Mouse (Mus musculus) adrenal gland, adult 10 weeks (tissue): ENCODE data around the gene Pms1. TPM values are rescaled to one million over a fixed set of nuclear protein-coding genes. Genes with fewer than 3 reads are reported as not detected.

ENCODE experiments used
- polyA plus RNA-seq: library from polyadenylated mRNA; stranded (reverse); fragments of 350-450 nt; fragmentation: Illumina TruSeq; extraction: RNeasy Lipid Tissue Mini Kit (QIAGEN cat#74804); gene quantifications from one replicate; pipeline ENCODE4 v1.2.3, GENCODE M21; 2014; ENCODE audit warnings: low read depth, low replicate concordance

Gene Pms1
- 8.2 TPM for polyA plus RNA-seq

DNA sequence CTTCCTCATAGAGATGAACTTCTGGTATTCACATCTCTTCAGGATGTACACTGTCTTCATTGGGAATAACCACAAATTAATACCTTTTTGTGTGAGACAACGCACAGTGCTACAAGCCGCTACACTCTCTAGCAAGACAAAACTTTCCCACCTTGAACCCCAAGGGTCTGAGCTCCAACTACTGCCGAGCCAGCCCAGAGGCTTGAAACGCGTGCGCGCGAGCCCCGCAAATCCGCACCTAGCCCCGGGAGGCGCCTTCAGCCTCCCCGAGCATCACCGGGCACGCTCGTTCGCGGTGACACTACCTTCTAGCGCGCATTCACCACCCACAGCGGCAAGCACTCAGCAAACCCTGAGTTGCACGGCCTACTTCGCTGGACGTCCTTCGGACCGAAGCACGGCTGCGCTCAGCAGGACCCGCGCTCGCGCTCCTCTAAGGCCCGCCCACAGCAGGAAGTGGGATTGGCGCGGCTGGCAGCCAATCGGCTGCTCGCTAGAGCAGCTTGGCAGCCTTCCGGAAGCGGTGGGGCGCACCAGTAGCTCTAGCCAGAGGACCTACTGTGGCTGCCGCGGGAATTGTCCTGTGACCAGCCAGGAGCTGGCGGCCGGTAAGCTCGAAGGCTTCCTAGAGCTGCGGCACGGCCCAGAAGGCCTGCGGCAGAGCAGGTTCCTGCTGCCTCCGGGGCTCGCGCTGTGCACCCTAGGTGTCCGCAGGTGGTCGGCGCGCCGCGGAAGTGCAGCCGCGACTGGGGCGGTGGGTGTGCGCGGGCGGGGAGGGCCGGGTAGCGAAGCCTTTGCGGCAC is at the start of gene Pms1, which contains the start of the genes Ormdl1 and Gm28778:
Gene Pms1, minus strand, starts transcription at position 438 of the 803 bp plus-strand sequence.
Gene Ormdl1, plus strand, starts transcription at position 515 of the 803 bp plus-strand sequence.
Gene Gm28778, plus strand, starts transcription at position 531 of the 803 bp plus-strand sequence.

DNA sequence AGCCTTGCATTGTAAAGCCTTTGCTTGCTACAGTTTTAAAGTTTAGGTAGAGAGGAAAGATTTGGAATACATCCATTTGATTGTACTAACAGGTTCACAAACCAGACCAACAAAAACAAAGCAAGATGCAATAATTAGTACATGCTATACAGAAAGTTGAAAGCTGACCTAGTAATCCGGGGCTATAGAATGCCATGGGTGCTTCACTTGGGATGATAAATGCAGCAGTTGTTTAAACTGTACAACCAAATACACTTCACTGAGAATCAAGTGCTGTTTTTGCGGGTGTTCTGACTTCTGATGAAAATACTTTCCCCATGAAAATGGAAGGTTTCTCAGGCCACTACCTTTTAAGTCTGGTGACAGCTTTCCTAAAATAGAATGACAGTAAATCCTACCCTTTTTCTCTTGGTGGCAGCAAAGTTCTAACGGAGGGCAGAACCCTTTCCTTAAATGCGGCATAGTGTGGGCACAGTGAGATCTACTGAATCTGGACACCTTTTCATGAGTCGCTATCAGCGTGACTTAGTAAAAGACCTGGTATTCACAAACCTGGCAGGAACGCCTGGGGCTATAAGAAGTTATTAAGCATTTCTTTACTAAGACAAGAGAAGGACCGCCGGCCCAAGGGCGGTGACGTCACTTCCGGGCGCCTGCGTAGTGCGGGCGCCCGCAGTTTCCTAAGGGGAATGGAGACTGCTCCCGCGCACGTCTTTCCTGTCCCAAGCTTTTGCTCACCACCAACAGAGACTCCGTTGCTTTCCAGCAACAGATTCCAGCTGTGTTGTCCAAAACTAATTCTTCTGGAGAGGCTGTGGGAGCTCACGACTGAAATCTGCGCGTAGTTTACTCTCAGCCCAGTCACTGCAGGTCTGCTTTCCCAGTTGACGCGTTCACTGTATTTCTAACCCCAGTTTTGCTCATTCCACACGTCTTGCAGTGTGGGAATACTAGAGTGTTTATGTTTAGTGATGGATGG is 16.5 kb upstream of the Pms1 start, which contains the start of gene Osgepl1:
Gene Osgepl1, plus strand, starts transcription at position 636 of the 979 bp plus-strand sequence.

DNA sequence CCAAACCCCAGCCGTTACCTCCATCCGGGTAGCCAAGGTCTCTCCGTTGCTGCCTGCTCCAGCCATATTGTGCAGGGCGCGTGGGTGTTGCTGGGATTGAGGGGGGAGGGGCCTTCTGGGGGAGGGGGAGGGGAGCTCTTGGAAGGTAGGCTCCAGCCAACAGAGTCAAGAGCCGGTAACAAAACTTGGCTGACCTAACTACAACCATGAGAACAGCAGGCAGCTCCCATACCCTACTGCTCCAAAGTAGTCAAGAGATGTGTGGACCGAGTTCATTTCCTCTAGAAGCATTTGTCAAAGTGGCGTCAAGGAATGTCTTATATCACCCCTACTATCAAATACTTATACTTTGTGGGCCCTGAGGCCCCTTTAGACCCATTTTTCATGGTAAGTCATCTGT is 109.3 kb downstream of the Pms1 start, which contains the start of gene 1700019A02Rik:
Gene 1700019A02Rik, minus strand, starts transcription at position 101 of the 400 bp plus-strand sequence.

Other genes with a start within 250 kb of the Pms1 start
- 0.70 TPM for gene Mstn, start 235.4 kb downstream of the Pms1 start, polyA plus RNA-seq
- gene 1700019A02Rik, start 109.4 kb downstream of the Pms1 start, polyA plus RNA-seq, result not detected
- gene Ormdl1, start 77 bp upstream of the Pms1 start, polyA plus RNA-seq, result 118 TPM
- gene Gm28778, start 93 bp upstream of the Pms1 start, polyA plus RNA-seq, result not detected
- gene Osgepl1, start 16.6 kb upstream of the Pms1 start, polyA plus RNA-seq, result 79.3 TPM
- gene Asdurf, start 55.6 kb upstream of the Pms1 start, polyA plus RNA-seq, result 172 TPM
- gene Gm28551, start 55.6 kb upstream of the Pms1 start, polyA plus RNA-seq, result 0.52 TPM
- gene Asnsd1, start 55.7 kb upstream of the Pms1 start, polyA plus RNA-seq, result 75.2 TPM